ENCODE assay signal across 9 mouse cellular contexts in genomic region chr11:109361241-109361630, GRCm38 (mm10). TPM values are rescaled to one million over a fixed set of nuclear protein-coding genes. Genes with fewer than 3 reads are reported as not detected.
A peak's percentile ranks its signal among the peaks of the same experiment; 100 is the strongest.
DNase-seq lines count a peak whose midpoint lies in the region; ATAC-seq lines count a peak whose summit lies in the region.
"Had no signal": no experiment of that assay in that cellular context is flagged by ENCODE, and none has a peak within 500 bp of the region (broad histone marks: within the 10 kb centered on the region; RNA-seq: fewer than 3 reads in every experiment).

No protein-coding gene starts in this region.

- no peak overlapping the region for H3K9ac ChIP-seq in midbrain, embryonic 13.5 days (replicated peaks)
- H3K9ac ChIP-seq in midbrain, embryonic 16.5 days (ENCODE audit: low read depth, low read length), result no peak overlapping the region
- peak overlapping the region; percentile 85; the same call in 1 of the 2 replicates for H3K9ac ChIP-seq in intestine, embryonic 16.5 days (ENCODE audit: low read depth, low read length)
- H3K9ac ChIP-seq in stomach, embryonic 16.5 days (ENCODE audit: low read length), result peak overlapping the region; percentile 85; the same call in 1 of the 2 replicates

- peak; percentile 91 for DNase-seq in heart, adult 11 months
- no peak for DNase-seq in heart, adult 18-20 months
- DNase-seq in right cerebral cortex, postnatal 4 days, result no peak
- DNase-seq in spleen, postnatal 10 days (ENCODE audit: low spot score in 2 of 2), result no peak
- DNase-seq: cerebellum, adult 11 months had no signal

- peaks cover 9% of the 10 kb centered on the region; the same call in 1 of the 2 replicates for H3K36me3 ChIP-seq in midbrain, embryonic 13.5 days
- H3K36me3 ChIP-seq in midbrain, embryonic 16.5 days (ENCODE audit: control insufficient read depth, insufficient read depth, low read length), result no peaks in the 10 kb centered on the region
- peaks cover 3% of the 10 kb centered on the region; the same call in 1 of the 2 replicates for H3K36me3 ChIP-seq in intestine, embryonic 16.5 days (ENCODE audit: control insufficient read depth, insufficient read depth, low read length)
- no peaks in the 10 kb centered on the region; the same call in 1 of the 2 replicates for H3K36me3 ChIP-seq in stomach, embryonic 16.5 days (ENCODE audit: control insufficient read depth, insufficient read depth, low read length)

- ATAC-seq in midbrain, embryonic 13.5 days, result no peak
- no peak for ATAC-seq in midbrain, embryonic 16.5 days
- no peak for ATAC-seq in intestine, embryonic 16.5 days
- no peak for ATAC-seq in stomach, embryonic 16.5 days (ENCODE audit: insufficient read depth, low FRiP score)

- H3K27ac ChIP-seq in midbrain, embryonic 13.5 days, result no peak overlapping the region
- H3K27ac ChIP-seq in midbrain, embryonic 16.5 days (ENCODE audit: low read length), result no peak overlapping the region
- peak overlapping the region; percentile 87 for H3K27ac ChIP-seq in intestine, embryonic 16.5 days (ENCODE audit: low read length)
- peak overlapping the region; percentile 88 for H3K27ac ChIP-seq in stomach, embryonic 16.5 days (ENCODE audit: low read length)

- peak overlapping the region; percentile 92; the same call in 1 of the 2 replicates for H3K4me2 ChIP-seq in midbrain, embryonic 13.5 days (replicated peaks)
- H3K4me2 ChIP-seq in midbrain, embryonic 16.5 days (ENCODE audit: low read length), result no peak overlapping the region
- H3K4me2 ChIP-seq in intestine, embryonic 16.5 days (ENCODE audit: low read depth, low read length), result peak overlapping the region; percentile 67
- H3K4me2 ChIP-seq in stomach, embryonic 16.5 days (ENCODE audit: low read depth, low read length), result peak overlapping the region; percentile 74

- peaks cover 16% of the 10 kb centered on the region for H3K27me3 ChIP-seq in midbrain, embryonic 13.5 days
- H3K27me3 ChIP-seq in midbrain, embryonic 16.5 days (ENCODE audit: control insufficient read depth, insufficient read depth, low read depth, low read length), result no peaks in the 10 kb centered on the region; the same call in 1 of the 2 replicates
- H3K27me3 ChIP-seq in intestine, embryonic 16.5 days (replicated peaks; ENCODE audit: control insufficient read depth, insufficient read depth, low read length), result no peaks in the 10 kb centered on the region
- H3K27me3 ChIP-seq in stomach, embryonic 16.5 days (ENCODE audit: control insufficient read depth, insufficient read depth, low read length), result no peaks in the 10 kb centered on the region

- peak overlapping the region; percentile 97 for H3K4me3 ChIP-seq in midbrain, embryonic 13.5 days (replicated peaks)
- no peak overlapping the region for H3K4me3 ChIP-seq in midbrain, embryonic 16.5 days (ENCODE audit: low read depth, low read length)
- H3K4me3 ChIP-seq in intestine, embryonic 16.5 days (ENCODE audit: low read length), result no peak overlapping the region; the same call in 1 of the 2 replicates
- H3K4me3 ChIP-seq in stomach, embryonic 16.5 days (replicated peaks; ENCODE audit: low read length), result peak overlapping the region; percentile 65

- no peaks in the 10 kb centered on the region for H3K9me3 ChIP-seq in midbrain, embryonic 13.5 days
- H3K9me3 ChIP-seq in midbrain, embryonic 16.5 days (replicated peaks; ENCODE audit: control insufficient read depth, low read length, poor library complexity, severe bottlenecking), result no peaks in the 10 kb centered on the region
- no peaks in the 10 kb centered on the region for H3K9me3 ChIP-seq in intestine, embryonic 16.5 days (ENCODE audit: control insufficient read depth, low read length)
- H3K9me3 ChIP-seq in stomach, embryonic 16.5 days (replicated peaks; ENCODE audit: control insufficient read depth, low read length), result no peaks in the 10 kb centered on the region

- peaks cover 52% of the 10 kb centered on the region for H3K4me1 ChIP-seq in midbrain, embryonic 13.5 days (replicated peaks)
- H3K4me1 ChIP-seq in midbrain, embryonic 16.5 days (ENCODE audit: control insufficient read depth, insufficient read depth, low read length), result peaks cover 38% of the 10 kb centered on the region
- peaks cover 49% of the 10 kb centered on the region for H3K4me1 ChIP-seq in intestine, embryonic 16.5 days (ENCODE audit: control insufficient read depth, insufficient read depth, low read length)
- H3K4me1 ChIP-seq in stomach, embryonic 16.5 days (ENCODE audit: control insufficient read depth, insufficient read depth, low read length), result peaks cover 45% of the 10 kb centered on the region

- 75% methylated on average over 7 of the region's 7 CpGs for WGBS in midbrain, embryonic 13.5 days
- WGBS in midbrain, embryonic 16.5 days, result 80% methylated on average over 7 of the region's 7 CpGs
- WGBS in intestine, embryonic 16.5 days, result 69% methylated on average over 7 of the region's 7 CpGs
- 73% methylated on average over 7 of the region's 7 CpGs for WGBS in stomach, embryonic 16.5 days

RNA-seq across cellular contexts. Expression of gene Gna13, which starts 1.4 kb away (rescaled TPM):
- 10 to 100 TPM; 29.0 to 34.3 TPM for total RNA-seq in heart, adult 18-20 months (2021)
- polyA plus RNA-seq in midbrain, embryonic 13.5 days (2015; fragmentation: Nextera tagmentation; extraction: Ambion mirVana), result 16.2 and 16.4 TPM in 2 replicates
- polyA plus RNA-seq in midbrain, embryonic 16.5 days (2015; fragmentation: Nextera tagmentation; extraction: Ambion mirVana), result 17.6 and 20.5 TPM in 2 replicates
- polyA plus RNA-seq in intestine, embryonic 16.5 days (2015; fragmentation: Nextera tagmentation; extraction: Ambion mirVana), result 36.1 and 39.6 TPM in 2 replicates
- 28.8 and 32.8 TPM in 2 replicates for polyA plus RNA-seq in stomach, embryonic 16.5 days (2015; fragmentation: Nextera tagmentation; extraction: Ambion mirVana)

RNA-seq across cellular contexts. Expression of gene 9930022D16Rik, which starts 52.5 kb away (rescaled TPM):
- not detected for total RNA-seq in heart, adult 18-20 months (2021)
- not detected in 2 replicates for polyA plus RNA-seq in midbrain, embryonic 13.5 days (2015; fragmentation: Nextera tagmentation; extraction: Ambion mirVana)
- not detected in 2 replicates for polyA plus RNA-seq in midbrain, embryonic 16.5 days (2015; fragmentation: Nextera tagmentation; extraction: Ambion mirVana)
- not detected in 2 replicates for polyA plus RNA-seq in intestine, embryonic 16.5 days (2015; fragmentation: Nextera tagmentation; extraction: Ambion mirVana)
- not detected in 2 replicates for polyA plus RNA-seq in stomach, embryonic 16.5 days (2015; fragmentation: Nextera tagmentation; extraction: Ambion mirVana)

Comparison
In these comparisons a context has a peak if more than half of its experiments do, and no peak if none do; other contexts are left out.
1. H3K4me3 ChIP-seq: peak in midbrain, embryonic 13.5 days (single experiment) and stomach, embryonic 16.5 days (single experiment); none in midbrain, embryonic 16.5 days (single experiment) and intestine, embryonic 16.5 days (single experiment).
2. H3K27ac ChIP-seq: peak in intestine, embryonic 16.5 days (single experiment) and stomach, embryonic 16.5 days (single experiment); none in midbrain, embryonic 13.5 days (single experiment) and midbrain, embryonic 16.5 days (single experiment).
3. H3K9ac ChIP-seq: peak in intestine, embryonic 16.5 days (single experiment) and stomach, embryonic 16.5 days (single experiment); none in midbrain, embryonic 13.5 days (single experiment) and midbrain, embryonic 16.5 days (single experiment).